Mouse (Mus musculus) liver, postnatal 0 days (tissue): ENCODE data around the gene Aldh3b1.

Experiments
- CTCF ChIP-seq: sonication (generic); IDR thresholded peaks from 2 replicates; pipeline ENCODE4 v1.5.1; 2016; ENCODE audit warnings: antibody characterized with exemption, low read depth
- EP300 ChIP-seq: IDR thresholded peaks from 2 replicates; pipeline ENCODE4 v1.6.1; 2016; ENCODE audit warnings: antibody characterized with exemption, low read depth, mild to moderate bottlenecking

DNA sequence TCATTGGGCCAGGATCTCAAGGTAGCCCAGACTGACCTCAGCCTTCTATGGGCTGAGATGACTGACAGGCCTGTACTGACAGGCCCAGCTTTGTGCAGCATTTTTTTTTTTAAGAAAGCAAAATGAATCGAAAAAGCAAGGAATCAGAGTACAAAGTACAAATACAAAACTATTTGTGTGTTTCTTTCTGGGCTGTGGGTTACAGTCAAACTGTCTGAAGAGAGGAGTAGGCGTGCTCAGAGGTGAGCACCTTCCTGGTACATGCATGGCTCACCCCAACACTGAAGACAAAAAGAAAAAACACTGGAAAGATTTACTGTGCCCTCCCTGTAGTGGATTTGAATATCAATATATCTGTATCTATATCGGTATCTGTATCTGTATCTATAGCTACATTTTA is 18.2 kb upstream of the Aldh3b1 start:
- TF ChIP-seq CTCF (no peak), EP300 (no peak)
